Mouse (Mus musculus): ENCODE measurements around the gene Gbf1.

The Gbf1 gene

GRCm38 (mm10) chr19:46314872-46315742, 162.8 kb downstream of the Gbf1 start:
- DNase-seq (ENCODE audit: low read depth, low spot score), result no peak

DNA sequence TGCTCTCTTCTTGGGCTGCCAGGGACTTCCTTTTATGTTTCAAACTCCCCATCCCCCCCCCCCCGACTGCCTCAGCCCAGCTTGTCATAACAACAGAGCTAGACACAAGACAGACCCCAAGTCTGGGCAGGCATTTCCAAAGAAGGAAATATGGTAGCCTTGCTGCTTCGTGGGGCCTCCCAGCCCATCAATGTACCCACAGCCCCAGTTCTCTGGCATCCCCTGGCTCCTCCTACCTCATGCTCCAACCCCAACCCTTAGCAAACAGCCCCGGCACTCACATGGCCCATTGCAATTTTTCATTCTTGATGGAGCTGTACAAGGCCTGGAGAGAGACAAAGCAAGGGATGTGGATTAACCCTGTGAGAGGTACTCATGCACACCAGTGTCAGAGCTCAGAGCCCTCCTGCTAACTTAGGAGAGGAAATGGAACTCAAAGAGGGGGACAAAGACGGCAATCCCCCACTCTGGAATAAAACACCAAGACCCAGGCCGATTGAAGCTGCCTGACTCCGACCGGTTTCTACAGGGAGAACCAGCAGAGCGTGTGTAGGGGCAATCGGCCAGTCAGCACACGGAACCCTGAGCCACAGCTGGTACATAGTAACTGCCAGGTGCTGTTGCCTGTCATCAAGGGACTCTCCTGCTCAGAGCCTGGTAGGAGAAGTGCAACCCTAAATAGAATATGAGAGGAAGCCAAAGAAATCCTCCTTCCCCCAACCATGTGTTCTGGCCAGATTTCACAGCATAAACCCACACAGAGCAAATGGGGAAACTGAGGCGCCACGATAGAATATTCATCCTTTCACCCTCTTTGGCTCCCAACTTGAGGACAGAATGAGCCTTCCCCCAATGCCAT, 163.7 kb downstream of the Gbf1 start:
- DNase-seq (ENCODE audit: low read depth, low spot score), result no peak

- no peak for DNase-seq (ENCODE audit: low read depth, low spot score)
These were observed 164.7 kb downstream of the Gbf1 start for GRCm38 (mm10) chr19:46316846-46317545.

- DNase-seq (ENCODE audit: low read depth, low spot score), result no peak
These were observed 165.2 kb downstream of the Gbf1 start for GRCm38 (mm10) chr19:46317546-46317885.

DNA sequence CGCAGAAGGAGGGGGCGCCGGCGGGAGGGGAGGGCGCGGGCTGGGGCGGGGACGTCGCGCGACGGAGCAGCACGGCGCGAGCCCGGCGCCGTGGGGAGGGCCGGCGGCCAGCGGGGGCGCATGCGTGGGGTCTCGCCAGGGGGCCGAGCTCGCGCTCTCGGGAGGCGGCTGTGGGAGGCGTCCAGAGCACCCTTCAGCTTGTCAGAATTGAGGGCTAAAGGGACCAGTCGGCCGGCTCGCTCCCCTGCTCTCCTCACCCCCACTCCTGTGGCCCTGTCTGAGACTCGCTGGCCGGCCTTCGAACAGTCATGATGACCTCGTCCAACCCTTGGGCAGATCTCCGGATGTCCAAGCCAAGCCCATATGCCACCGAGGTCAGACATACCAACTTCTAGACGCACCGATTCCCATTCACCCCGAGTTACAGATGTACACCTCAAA, 165.7 kb downstream of the Gbf1 start:
- no peak for DNase-seq (ENCODE audit: low read depth, low spot score)

- no peak for DNase-seq (ENCODE audit: low read depth, low spot score)
These were observed 166.5 kb downstream of the Gbf1 start for GRCm38 (mm10) chr19:46318586-46319378.

DNA sequence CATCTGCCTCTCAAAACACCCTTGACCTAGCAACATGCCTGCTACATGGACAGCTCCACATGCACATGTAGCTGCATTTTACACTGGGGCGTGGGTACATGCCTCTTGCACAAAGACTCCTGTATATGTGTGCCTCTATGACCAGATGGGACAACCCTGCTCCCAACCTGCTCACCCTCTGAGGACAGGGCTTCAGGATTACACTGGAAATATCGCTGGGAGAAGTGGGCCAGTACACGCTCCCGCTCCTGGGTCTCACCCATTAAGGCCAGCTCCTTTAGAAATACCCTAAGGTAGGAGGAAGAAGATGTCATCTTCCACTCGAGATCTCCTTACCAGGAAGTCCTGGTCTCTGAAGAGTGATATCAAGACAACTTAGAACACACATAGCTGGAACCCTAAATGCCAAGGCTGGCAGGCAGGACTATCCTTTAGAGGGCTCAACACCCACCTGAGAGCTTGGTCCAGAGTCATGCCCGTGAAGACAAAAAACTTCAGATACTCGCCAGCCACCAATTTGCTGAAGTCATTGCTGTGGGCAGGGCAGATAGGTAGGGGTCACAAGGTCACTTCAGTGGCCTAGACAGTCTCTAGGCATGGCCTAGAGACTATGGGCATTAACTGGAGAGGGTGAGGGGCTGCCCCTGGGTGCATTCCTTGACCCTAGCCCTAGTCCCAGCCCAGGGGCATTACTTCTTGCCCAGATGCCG, 167.9 kb downstream of the Gbf1 start:
- DNase-seq (ENCODE audit: low read depth, low spot score), result no peak

DNA sequence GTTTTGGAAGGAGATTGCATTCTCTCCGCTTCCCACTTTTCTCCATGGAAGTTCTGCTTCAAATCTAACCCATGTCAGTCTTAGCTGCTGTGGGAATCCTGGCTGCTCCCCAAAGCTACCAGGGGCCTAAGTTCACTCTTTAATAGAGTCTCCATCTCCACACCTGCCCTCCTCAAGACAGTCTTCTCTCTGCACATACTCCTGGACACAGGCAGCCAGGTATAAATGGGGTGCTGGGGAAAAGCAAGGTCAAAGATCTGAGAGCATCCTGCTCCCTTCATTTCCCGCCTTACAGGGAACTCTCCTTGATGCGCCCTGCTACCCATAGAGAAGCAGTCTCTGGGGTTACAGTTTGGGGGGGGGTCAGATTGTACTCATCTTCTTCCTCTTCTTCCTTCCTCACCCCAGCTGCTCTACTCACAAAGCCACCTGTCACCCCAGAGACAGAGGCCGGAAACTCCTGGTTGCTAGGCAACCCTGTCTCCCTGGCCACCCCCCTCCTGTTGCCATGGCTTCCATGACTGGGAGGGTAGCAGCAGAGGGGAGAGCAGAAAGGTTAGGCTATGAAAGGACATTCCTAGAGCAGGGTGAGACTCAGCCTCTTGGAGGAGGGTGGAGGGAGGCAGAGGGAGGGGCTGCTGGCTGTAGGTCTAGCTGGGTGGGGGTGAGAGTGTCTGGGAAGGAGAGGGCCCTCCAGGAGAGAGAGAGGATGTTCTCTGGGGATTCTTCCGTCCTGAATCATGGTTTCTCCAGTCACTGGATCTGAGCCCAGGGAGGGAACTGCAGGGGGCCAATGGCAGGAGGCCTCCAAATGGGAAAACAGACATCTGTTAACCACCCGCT, 169.0 kb downstream of the Gbf1 start:
- no peak for DNase-seq (ENCODE audit: low read depth, low spot score)

DNA sequence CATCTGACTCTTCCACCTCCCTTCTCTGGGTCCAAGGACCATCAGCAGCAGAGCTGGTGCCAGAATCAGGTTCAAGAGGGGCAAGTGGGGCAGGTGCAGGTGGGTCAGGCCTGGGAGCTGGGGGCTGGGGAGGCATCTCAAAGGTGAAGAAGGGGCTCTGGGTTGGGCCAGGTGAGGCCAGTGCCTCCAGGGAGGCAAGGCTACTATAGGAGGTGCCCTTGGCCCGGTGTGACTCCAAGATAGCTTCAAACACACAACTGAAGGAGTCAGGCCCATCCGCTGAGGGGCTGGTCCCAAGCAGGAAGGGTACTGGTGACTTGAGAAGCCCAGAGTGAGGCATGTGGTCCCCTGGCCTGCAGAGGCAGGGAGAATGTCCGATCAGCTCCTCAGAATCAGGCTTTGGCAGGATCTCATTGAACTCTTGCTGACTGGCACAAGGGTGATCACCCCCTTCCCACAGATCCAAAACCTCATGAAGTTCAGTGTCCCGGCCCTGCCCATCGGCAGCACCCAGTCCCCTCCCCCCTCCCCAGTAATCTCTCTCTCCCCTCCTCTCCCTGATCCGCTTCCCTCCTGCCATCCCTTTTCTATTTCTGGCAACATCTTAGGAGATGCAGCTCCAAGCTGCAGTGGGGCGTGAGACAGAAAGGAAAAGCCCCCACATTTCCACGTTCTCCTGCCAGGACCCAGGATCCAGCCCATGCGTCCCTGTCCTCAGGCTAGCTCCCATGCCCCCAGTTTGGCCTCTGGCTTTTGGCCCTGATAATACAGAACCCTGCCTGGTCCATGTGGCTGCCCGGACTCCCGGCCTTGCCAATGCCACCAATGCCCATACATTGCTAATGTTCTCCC, 170.1 kb downstream of the Gbf1 start:
- DNase-seq (ENCODE audit: low read depth, low spot score), result no peak

GRCm38 (mm10) chr19:46322996-46323572, 170.8 kb downstream of the Gbf1 start:
- no peak for DNase-seq (ENCODE audit: low read depth, low spot score)

- no peak for DNase-seq (ENCODE audit: low read depth, low spot score)
These were observed 171.4 kb downstream of the Gbf1 start for GRCm38 (mm10) chr19:46323716-46324115.

DNA sequence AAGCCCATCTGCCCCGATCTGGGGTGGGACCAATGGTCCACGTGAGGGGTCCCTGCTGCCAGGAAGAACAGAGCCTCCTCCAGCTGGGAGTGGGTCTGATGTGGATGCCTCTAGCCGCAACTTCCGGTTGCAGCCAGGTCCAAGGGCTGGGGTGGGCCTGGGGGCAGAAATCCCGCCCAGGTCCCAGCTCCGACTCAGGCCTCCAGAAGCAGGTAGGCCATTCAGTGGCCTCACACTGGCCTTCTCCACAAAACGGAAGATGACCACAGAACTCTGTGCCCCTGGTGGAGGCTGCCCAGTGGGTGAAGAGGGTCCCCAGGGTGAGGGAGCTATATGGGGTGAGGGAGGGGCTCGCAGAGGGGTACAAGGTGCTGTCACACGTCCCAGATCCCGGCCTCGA, 172.1 kb downstream of the Gbf1 start:
- DNase-seq (ENCODE audit: low read depth, low spot score), result no peak

GRCm38 (mm10) chr19:46324918-46325317, 172.6 kb downstream of the Gbf1 start:
- DNase-seq (ENCODE audit: low read depth, low spot score), result no peak

- DNase-seq (ENCODE audit: low read depth, low spot score), result no peak
These were observed 173.9 kb downstream of the Gbf1 start for GRCm38 (mm10) chr19:46326019-46326755.

DNA sequence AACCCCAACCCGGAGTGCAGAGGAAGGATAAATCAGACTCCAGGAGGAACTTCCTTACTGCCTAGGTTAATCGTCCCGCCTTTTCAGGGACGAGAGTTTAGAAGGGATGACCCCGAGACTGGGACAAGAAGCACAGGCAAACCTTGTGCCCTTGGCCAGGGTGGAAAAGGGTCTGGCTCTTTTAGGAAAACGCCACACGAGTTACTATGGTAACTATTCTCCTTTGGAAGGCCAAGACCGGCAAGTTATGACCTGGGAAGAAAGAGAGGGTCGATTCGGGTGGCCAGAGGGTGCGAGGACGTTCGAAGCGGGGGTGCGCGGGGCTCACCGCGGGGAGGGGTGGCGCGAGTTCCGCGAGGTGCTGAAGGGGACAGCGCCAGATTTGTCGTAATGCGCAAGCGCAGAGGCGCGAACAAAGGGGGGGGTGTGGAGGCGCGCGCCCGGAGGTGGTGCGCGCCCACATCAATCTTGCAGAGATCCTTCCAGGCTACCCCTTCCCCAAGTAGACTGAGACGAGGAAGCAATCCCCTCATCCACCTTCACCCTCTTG, 174.5 kb downstream of the Gbf1 start, which contains the start of gene Psd:
Psd (minus strand) TSS at position 401 of the 550 bp plus-strand sequence.
- no peak for DNase-seq (ENCODE audit: low read depth, low spot score)

GRCm38 (mm10) chr19:46327531-46328064, 175.3 kb downstream of the Gbf1 start:
- DNase-seq (ENCODE audit: low read depth, low spot score), result no peak

Measured in forelimb bud, embryonic 11.5 days (tissue).